Mouse (Mus musculus) small intestine, adult 2 months (tissue): ENCODE measurements around the gene Syne2. TPM values are rescaled to one million over a fixed set of nuclear protein-coding genes. Genes with fewer than 3 reads are reported as not detected.
A peak's percentile ranks its signal among the peaks of the same experiment; 100 is the strongest.

Source experiments
- H3K27ac ChIP-seq: fragments of 200-500 bp; 2 replicates; pipeline ENCODE4 v1.5.1; 2012; ENCODE audit warnings: low read depth, low read length, control low read depth, inconsistent platforms; ENCODE audit not compliant: insufficient read depth
- H3K27me3 ChIP-seq: fragments of 200-500 bp; 2 replicates; pipeline ENCODE4 v1.6.1; 2012; ENCODE audit warnings: mild to moderate bottlenecking, moderate library complexity, low read length, inconsistent platforms; ENCODE audit not compliant: control insufficient read depth, insufficient read depth
- H3K36me3 ChIP-seq: fragments of 200-500 bp; 2 replicates; pipeline ENCODE4 v1.6.1; 2012; ENCODE audit warnings: mild to moderate bottlenecking, low read length, control low read depth, inconsistent platforms; ENCODE audit not compliant: control insufficient read depth, insufficient read depth
- H3K4me1 ChIP-seq: fragments of 200-500 bp; 2 replicates; pipeline ENCODE4 v1.6.1; 2012; ENCODE audit warnings: low read length, inconsistent platforms, mixed read lengths; ENCODE audit not compliant: control insufficient read depth, insufficient read depth, insufficient read length
- H3K4me3 ChIP-seq: fragments of 200-500 bp; 2 replicates; pipeline ENCODE4 v1.5.1; 2012; ENCODE audit warnings: low read depth, mild to moderate bottlenecking, control low read depth, inconsistent platforms, low read length, moderate library complexity
- CTCF ChIP-seq: fragments of 200-500 bp; IDR thresholded peaks from 2 replicates; pipeline ENCODE4 v1.5.1; 2012; ENCODE audit warnings: low read depth, mild to moderate bottlenecking, control low read depth, inconsistent platforms, low read length, moderate library complexity, mixed read lengths; ENCODE audit not compliant: insufficient replicate concordance, insufficient read length; ENCODE audit errors: extremely low read depth
- POLR2A ChIP-seq: fragments of 200-500 bp; IDR thresholded peaks from 2 replicates; pipeline ENCODE4 v1.6.1; 2012; ENCODE audit warnings: low read depth, mild to moderate bottlenecking, control low read depth, inconsistent platforms, low read length, moderate library complexity
- WGBS: fragments of 180-500 bp; shearing (Covaris S2); methylation state at CpG from one replicate; pipeline ENCODE4 v1.1.7; 2018; 5-methylcytosine and 5-hydroxymethylcytosine counted together
- polyA plus RNA-seq: library from polyadenylated mRNA; depleted of rRNA; stranded (reverse); fragments of >200 nt; gene quantifications from 2 replicates; pipeline ENCODE4 v1.2.3, GENCODE M21; 2012

Syne2 gene
- polyA plus RNA-seq, 1 experiment = 39.8 TPM

DNA sequence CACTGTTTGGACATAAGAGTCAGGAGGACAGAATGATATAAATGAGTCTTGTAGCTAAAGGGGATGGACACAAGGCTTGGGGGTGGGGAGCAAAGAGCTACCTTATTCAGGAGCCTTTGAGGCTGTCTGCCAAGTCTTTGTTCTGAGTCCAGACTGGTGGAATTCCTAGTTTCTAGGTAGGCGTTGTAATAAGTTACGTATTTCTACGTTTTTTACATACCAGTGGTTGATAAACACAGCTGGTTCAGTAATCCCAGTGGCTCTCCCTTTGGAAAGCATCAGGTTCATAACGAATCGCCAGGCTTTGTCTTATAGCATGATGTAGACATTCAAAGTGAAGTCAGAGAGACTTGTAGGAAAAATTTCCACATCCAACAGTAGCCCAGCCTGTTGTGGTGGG lies 161.1 kb downstream of the Syne2 start:
- Histone ChIP-seq H3K4me3 (no peak overlapping the region), H3K27me3 (no peaks in the 10 kb centered on the region), H3K27ac (no peak overlapping the region), H3K36me3 (peaks cover 17% of the 10 kb centered on the region), H3K4me1 (no peaks in the 10 kb centered on the region)
- WGBS = 79% methylated on average over 5 of the region's 5 CpGs
- no peak for TF ChIP-seq POLR2A
- no peak for TF ChIP-seq CTCF

DNA sequence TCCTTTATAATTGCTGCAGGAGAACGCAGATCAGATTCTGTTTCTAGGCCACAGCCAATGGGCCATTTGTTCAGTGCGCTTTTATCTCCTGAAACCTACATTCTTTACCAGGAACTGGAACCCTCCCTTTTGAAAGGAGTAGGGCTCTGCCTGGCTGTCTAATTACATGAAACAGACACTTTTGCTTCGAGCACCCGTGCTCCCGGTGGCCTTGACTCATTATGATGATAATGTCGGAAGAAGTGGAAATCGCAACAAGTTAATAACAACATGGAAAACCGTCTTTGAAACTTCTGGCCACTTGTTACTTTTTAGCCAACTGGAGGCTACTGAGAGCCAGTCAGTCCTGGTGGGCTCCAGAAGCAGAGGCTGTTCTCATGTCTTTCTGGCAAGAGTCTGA lies 165.4 kb downstream of the Syne2 start:
- no peaks in the 10 kb centered on the region for H3K27me3 ChIP-seq
- 83% methylated on average over 8 of the region's 8 CpGs for WGBS
- no peak overlapping the region for H3K27ac ChIP-seq
- H3K4me1 ChIP-seq = no peaks in the 10 kb centered on the region
- peaks cover 28% of the 10 kb centered on the region for H3K36me3 ChIP-seq
- TF ChIP-seq CTCF = no peak
- no peak for TF ChIP-seq POLR2A
- no peak overlapping the region for H3K4me3 ChIP-seq

DNA sequence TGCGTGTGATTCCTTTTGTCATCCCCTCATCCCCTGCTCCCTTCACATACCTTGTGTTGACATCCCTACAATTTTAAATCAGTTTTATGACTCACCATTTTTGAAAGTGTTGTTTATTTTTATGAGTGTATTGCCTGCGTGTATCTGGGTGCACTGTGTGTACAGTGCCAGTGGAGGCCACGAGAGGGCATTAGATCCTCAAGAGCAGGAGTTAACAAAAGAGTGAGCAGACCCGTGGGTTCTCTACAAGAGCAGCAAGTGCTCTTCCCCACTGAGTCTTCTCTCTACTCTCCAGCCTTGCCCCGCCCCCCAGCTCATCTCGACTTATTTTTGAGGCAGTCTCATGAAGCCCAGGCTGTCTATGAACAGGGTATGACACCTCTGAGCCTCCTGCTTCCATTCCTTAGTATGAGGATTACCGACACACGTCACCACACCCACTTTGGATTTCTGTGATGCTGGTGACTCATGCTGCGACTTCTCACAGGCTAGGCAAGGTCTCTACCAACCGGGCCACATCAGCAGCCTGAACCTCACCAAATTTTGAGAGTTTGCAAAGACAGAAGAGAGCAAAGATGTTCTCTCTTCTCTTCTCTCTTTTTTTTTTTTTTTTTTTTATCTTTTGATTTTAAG lies 174.4 kb downstream of the Syne2 start:
- Histone ChIP-seq H3K4me1 (peaks cover 2% of the 10 kb centered on the region; the same call in 1 of the 2 replicates), H3K27ac (no peak overlapping the region), H3K27me3 (no peaks in the 10 kb centered on the region), H3K36me3 (peaks cover 18% of the 10 kb centered on the region), H3K4me3 (no peak overlapping the region)
- TF ChIP-seq CTCF (peak; percentile 41; the same call in 1 of the 2 replicates), POLR2A (no peak)
- 72% methylated on average over 10 of the region's 10 CpGs for WGBS

DNA sequence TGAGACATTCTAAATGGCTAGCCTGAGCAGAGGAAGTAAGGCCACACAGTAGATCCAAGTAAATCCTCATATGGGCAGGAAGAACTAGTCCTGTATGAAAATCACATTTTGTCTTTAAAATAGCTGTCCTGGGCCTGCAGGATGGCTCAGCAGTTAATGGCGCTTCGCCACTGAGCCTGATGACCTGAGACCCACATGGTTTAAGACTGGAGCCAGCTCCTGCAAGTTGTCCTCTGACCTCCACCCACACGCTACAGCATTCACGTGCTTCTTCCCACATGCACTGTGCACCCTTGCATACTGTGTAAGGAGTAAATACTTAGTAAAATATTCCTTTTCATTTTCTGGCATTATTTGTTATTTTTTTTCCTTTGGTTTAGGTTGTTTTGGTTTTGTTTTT lies 175.0 kb downstream of the Syne2 start:
- no peak for TF ChIP-seq CTCF
- TF ChIP-seq POLR2A = no peak
- no peak overlapping the region for H3K27ac ChIP-seq
- H3K4me1 ChIP-seq = peaks cover 6% of the 10 kb centered on the region; the same call in 1 of the 2 replicates
- peaks cover 16% of the 10 kb centered on the region for H3K36me3 ChIP-seq
- H3K27me3 ChIP-seq = no peaks in the 10 kb centered on the region
- no peak overlapping the region for H3K4me3 ChIP-seq
- 97% methylated on average over 4 of the region's 4 CpGs for WGBS

DNA sequence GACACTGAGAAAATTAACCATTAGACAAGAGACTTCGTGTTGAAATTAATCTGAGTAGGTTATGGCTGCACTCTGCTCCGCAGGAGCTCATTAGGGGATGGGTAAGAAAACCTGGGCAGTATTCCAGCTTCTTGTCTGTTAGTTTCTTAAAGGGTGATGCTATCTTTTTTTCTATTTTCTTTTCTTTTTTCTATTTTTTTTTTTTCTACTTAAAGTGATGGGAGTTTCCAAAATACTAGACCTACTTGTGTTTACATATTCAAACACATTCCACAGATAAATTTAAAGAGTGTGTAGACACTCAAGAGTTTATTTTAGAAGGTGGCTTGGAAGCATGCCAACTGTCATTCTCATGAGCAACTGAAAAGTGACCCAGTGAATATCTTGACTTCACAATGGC lies 177.2 kb downstream of the Syne2 start:
- Histone ChIP-seq H3K27me3 (no peaks in the 10 kb centered on the region), H3K4me1 (peaks cover 10% of the 10 kb centered on the region; the same call in 1 of the 2 replicates), H3K4me3 (no peak overlapping the region), H3K27ac (no peak overlapping the region), H3K36me3 (peaks cover 10% of the 10 kb centered on the region)
- WGBS = 7% methylated on average over 2 of the region's 2 CpGs
- TF ChIP-seq CTCF = no peak

DNA sequence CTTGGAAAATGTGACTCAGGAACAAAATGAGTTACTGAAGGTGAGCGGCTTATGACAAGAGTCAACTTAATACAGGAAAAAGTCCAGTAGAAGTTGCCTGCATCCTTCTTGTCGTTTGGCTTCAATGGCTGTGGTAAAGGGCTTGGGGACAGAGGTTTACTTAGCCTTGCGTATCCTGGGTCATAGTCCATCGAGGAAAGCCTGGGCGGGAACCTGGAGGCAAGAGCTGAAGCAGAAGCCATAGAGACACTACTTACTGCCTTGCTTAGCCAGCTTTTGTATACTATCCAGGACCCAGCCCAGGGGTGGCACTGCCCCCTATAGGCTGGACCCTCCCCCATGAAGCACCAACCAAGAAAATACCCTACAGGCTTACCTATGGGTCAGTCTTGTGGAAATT lies 179.6 kb downstream of the Syne2 start:
- peak overlapping the region; percentile 72 for H3K27ac ChIP-seq
- H3K4me1 ChIP-seq = peaks cover 10% of the 10 kb centered on the region; the same call in 1 of the 2 replicates
- TF ChIP-seq CTCF (no peak), POLR2A (peak; percentile 18; the same call in 1 of the 2 replicates)
- no peaks in the 10 kb centered on the region for H3K27me3 ChIP-seq
- H3K36me3 ChIP-seq = peaks cover 9% of the 10 kb centered on the region
- WGBS = 35% methylated on average over 5 of the region's 5 CpGs
- no peak overlapping the region for H3K4me3 ChIP-seq

DNA sequence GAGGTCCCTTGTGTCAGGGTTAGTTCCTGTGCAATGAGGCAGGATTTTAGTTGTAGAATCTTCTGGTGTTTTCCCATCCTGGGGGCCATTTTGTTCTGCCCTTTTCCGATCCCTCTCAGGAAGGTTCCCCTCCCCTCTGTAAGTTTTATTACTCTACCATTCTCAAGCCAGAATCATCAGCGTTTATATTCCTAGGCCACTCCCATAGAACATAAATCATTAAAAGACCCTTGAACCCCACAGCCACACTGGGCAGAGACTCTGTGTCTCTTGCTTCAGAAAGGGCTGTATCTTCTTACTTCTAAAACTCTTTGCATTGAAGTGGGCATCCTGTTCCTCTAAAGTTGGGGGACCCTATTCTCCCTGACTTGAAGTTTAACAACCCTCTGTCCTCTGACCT lies 180.5 kb downstream of the Syne2 start:
- WGBS = 22% methylated on average over 2 of the region's 2 CpGs
- Histone ChIP-seq H3K36me3 (peaks cover 12% of the 10 kb centered on the region), H3K27ac (peak overlapping the region; percentile 72), H3K4me1 (peaks cover 10% of the 10 kb centered on the region; the same call in 1 of the 2 replicates), H3K4me3 (peak overlapping the region; percentile 34), H3K27me3 (no peaks in the 10 kb centered on the region)
- TF ChIP-seq CTCF (no peak), POLR2A (no peak)
